Mouse (Mus musculus) Patski (cell line): ENCODE measurements around the gene Slc16a9. TPM values are rescaled to one million over a fixed set of nuclear protein-coding genes. Genes with fewer than 3 reads are reported as not detected.

Source experiments
- ATAC-seq: fragments of 100-300 bp; one replicate; pipeline ENCODE4 v1.8.0; 2021
- CTCF ChIA-PET: fragments of 350-600 bp; sonication (Branson Sonifier 250); formaldehyde crosslinking; loops from one replicate; lab custom pipeline; 2022; ENCODE audit warnings: inconsistent platforms; lab: Charles Lee
- POLR2A ChIA-PET: fragments of 350-600 bp; sonication (Branson Sonifier 250); formaldehyde crosslinking; loops from one replicate; lab custom pipeline; 2022; ENCODE audit warnings: antibody characterized with exemption, inconsistent platforms; lab: Charles Lee
- DNase-seq: peaks from one replicate; pipeline ENCODE4 v3.0.0-alpha.2; 2011; ENCODE audit warnings: low read depth, low spot score
- H3K27me3 ChIP-seq: fragments of 371-371 bp; one replicate; pipeline ENCODE4 v1.5.1; 2021
- CTCF ChIP-seq: fragments of 100-300 bp; IDR thresholded peaks from one replicate; pipeline ENCODE4 v1.5.1; 2021
- in situ Hi-C: fragments of 300-500 bp; cut with MboI; formaldehyde crosslinking; loops from 3 replicates; pipeline ENCODE4 v1.11.1; 2018; ENCODE audit warnings: low pct_unique_long_range_greater_than_20kb, mixed read lengths
- polyA plus RNA-seq: library from polyadenylated mRNA; unstranded; gene quantifications from one replicate; pipeline ENCODE4 v1.2.3, GENCODE M21; 2021

Gene Slc16a9
- polyA plus RNA-seq, result 0.42 TPM

- CTCF ChIA-PET, result interaction anchor here (0.9 to 1.8 kb wide), 3 partner anchors 11 to 64 kb away, joined by 3 read pairs; no protein-coding TSS in a partner anchor
- in situ Hi-C loops, result no loop called here
These were observed at the start of gene Slc16a9 for GRCm38 (mm10) chr10:70244921-70245558. TSS of gene Slc16a9 (plus strand) at chr10:70245100.

DNA sequence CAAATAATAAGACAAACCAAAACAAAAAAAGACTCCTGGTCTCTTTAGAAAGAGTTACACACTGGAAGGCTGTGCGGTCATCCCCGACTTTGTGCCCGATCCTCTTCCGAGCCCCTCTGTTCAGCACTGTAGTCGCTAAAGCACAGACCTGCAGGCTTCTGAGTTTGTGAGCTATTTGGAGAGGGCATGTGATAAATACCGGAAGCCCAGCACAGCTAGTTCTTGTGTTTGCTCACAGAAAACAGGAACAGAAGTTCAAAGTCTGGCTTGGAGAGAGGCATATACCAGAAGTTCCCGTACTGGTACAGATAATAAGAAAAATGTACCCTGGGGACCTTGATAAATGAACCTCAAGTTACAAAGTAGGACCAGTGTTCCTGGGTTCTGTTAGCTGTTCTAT, 49.6 kb upstream of the Slc16a9 start:
- H3K27me3 ChIP-seq, result no peaks in the 10 kb centered on the region
- TF ChIP-seq CTCF, result no peak
- ChIA-PET CTCF (interaction anchor here (0.6 to 1.0 kb wide), 3 partner anchors 10 to 50 kb away, joined by 3 to 4 read pairs (median 3); no protein-coding TSS in a partner anchor), POLR2A (interaction anchor here (0.5 to 0.6 kb wide), 2 partner anchors 14 to 244 kb away, joined by 3 to 4 read pairs; no protein-coding TSS in a partner anchor)
- no peak for DNase-seq
- no peak for ATAC-seq
- in situ Hi-C loops, result loop anchor here (5.0 to 10.0 kb wide), 2 partner anchors 92 to 370 kb away; no protein-coding TSS in a partner anchor

More at GRCm38 (mm10) chr10:70244921-70245558, at the start of gene Slc16a9:
- no peak for DNase-seq
- ATAC-seq, result peak; percentile 64
- H3K27me3 ChIP-seq, result peaks cover 19% of the 10 kb centered on the region
- POLR2A ChIA-PET, result no interaction called here
- TF ChIP-seq CTCF, result peak; percentile 63

DNA sequence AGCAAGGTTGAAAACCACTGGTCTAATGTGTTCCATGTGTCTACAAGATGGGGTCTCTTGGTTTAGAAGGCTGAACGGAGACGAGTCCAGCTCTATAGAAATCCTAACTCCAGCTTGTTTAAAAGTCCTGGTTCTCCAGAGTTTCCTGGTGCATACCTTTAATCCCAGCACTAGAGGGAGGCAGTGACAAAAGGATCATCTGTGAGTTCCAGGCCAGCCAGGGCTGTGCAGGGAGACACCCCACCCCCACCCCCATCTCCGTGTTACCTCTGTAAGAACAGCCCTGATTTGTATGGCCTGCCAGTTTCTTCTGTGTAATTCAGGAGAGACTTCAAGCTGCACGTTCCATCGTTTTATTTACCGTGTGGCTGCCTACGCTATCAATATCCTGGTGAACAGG, 49.1 kb upstream of the Slc16a9 start:
- ChIA-PET POLR2A (interaction anchor here (0.5 kb wide), 1 partner anchor 15 kb away, joined by 3 read pairs; no protein-coding TSS in a partner anchor), CTCF (interaction anchor here (0.9 to 1.0 kb wide), 2 partner anchors 10 to 50 kb away, joined by 3 to 4 read pairs; no protein-coding TSS in a partner anchor)
- TF ChIP-seq CTCF, result peak; percentile 48
- no peaks in the 10 kb centered on the region for H3K27me3 ChIP-seq
- DNase-seq (no peak), ATAC-seq (no peak)
- in situ Hi-C loops, result loop anchor here (5.0 to 10.0 kb wide), 2 partner anchors 92 to 369 kb away; no protein-coding TSS in a partner anchor

- TF ChIP-seq CTCF, result no peak
- ATAC-seq (no peak), DNase-seq (no peak)
- H3K27me3 ChIP-seq, result no peaks in the 10 kb centered on the region
- in situ Hi-C loops, result loop anchor here (5.0 to 10.0 kb wide), 2 partner anchors 91 to 368 kb away; no protein-coding TSS in a partner anchor
- CTCF ChIA-PET, result interaction anchor here (1.0 kb wide), 1 partner anchor 63 kb away, joined by 3 read pairs; no protein-coding TSS in a partner anchor
- POLR2A ChIA-PET, result no interaction called here
These were observed 48.2 kb upstream of the Slc16a9 start for GRCm38 (mm10) chr10:70196666-70197065.

DNA sequence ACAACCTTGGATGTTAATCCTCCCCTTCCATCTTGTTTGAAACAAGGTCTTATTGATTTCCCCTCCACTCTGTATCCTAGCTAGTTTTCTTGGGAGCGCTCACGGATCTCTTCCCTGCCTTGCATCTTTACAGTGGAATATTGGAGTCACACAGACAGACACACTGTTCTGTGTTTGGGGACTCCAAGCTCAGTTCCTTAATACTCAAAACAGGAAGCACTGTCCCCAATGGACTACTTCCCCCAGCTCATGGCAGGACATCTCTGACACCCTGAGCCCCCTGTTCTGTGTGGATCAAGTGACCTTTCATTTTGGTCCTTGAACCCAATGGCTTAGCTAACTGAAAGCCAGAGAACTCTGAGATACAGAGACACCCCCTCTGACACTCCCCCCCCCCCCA, 47.3 kb upstream of the Slc16a9 start:
- in situ Hi-C loops, result loop anchor here (5.0 to 10.0 kb wide), 2 partner anchors 90 to 367 kb away; no protein-coding TSS in a partner anchor

GRCm38 (mm10) chr10:70198012-70198411, 46.9 kb upstream of the Slc16a9 start:
- in situ Hi-C loops, result loop anchor here (5.0 to 10.0 kb wide), 2 partner anchors 89 to 367 kb away; no protein-coding TSS in a partner anchor
- H3K27me3 ChIP-seq, result no peaks in the 10 kb centered on the region
- ChIA-PET POLR2A (no interaction called here), CTCF (no interaction called here)
- TF ChIP-seq CTCF, result no peak
- ATAC-seq (no peak), DNase-seq (no peak)

More for the DNA sequence above, 47.3 kb upstream of the Slc16a9 start:
- ATAC-seq (no peak), DNase-seq (no peak)
- TF ChIP-seq CTCF, result no peak
- ChIA-PET POLR2A (no interaction called here), CTCF (no interaction called here)
- no peaks in the 10 kb centered on the region for H3K27me3 ChIP-seq

GRCm38 (mm10) chr10:70198951-70199463, 45.9 kb upstream of the Slc16a9 start:
- in situ Hi-C loops, result loop anchor here (5.0 to 10.0 kb wide), 2 partner anchors 88 to 366 kb away; no protein-coding TSS in a partner anchor
- CTCF ChIA-PET, result no interaction called here
- H3K27me3 ChIP-seq, result no peaks in the 10 kb centered on the region
- POLR2A ChIA-PET, result no interaction called here
- ATAC-seq, result no peak
- no peak for TF ChIP-seq CTCF
- DNase-seq, result no peak

GRCm38 (mm10) chr10:70199466-70200210, 45.3 kb upstream of the Slc16a9 start:
- DNase-seq (no peak), ATAC-seq (no peak)
- CTCF ChIA-PET, result no interaction called here
- in situ Hi-C loops, result loop anchor here (5.0 to 10.0 kb wide), 2 partner anchors 88 to 365 kb away; no protein-coding TSS in a partner anchor
- no peak for TF ChIP-seq CTCF
- H3K27me3 ChIP-seq, result no peaks in the 10 kb centered on the region
- POLR2A ChIA-PET, result no interaction called here

- ChIA-PET POLR2A (no interaction called here), CTCF (interaction anchor here (1.0 kb wide), 1 partner anchor 14 kb away, joined by 3 read pairs; no protein-coding TSS in a partner anchor)
- TF ChIP-seq CTCF, result no peak
- no peak for ATAC-seq
- H3K27me3 ChIP-seq, result no peaks in the 10 kb centered on the region
- in situ Hi-C loops, result no loop called here
- no peak for DNase-seq
These were observed 43.9 kb upstream of the Slc16a9 start for GRCm38 (mm10) chr10:70200889-70201500.
